Mouse (Mus musculus) forebrain, embryonic 15.5 days (tissue): ENCODE measurements at regions not wholly inside any gene's neighbourhood (a gene's known extent, or its start where the extent isn't known, plus 50 kb on each side); places are given as distances from the start of the nearest gene placed in this dataset.
A peak's percentile ranks its signal among the peaks of the same experiment; 100 is the strongest.

Source experiments
- ATAC-seq: fragments of 200-750 bp; cut with Nextera tagmentation; replicated peaks from 2 replicates; pipeline ENCODE4 v1.8.0; 2017; ENCODE audit warnings: mild to moderate bottlenecking, moderate TSS enrichment, moderate library complexity
- H3K27ac ChIP-seq: fragments of 300-500 bp; sonication (generic); replicated peaks from 2 replicates; pipeline ENCODE4 v1.5.1; 2015; ENCODE audit warnings: mild to moderate bottlenecking, inconsistent platforms
- H3K27me3 ChIP-seq: fragments of 300-500 bp; sonication (generic); 2 replicates; pipeline ENCODE4 v1.6.1; 2015; ENCODE audit warnings: inconsistent platforms
- H3K36me3 ChIP-seq: fragments of 300-500 bp; sonication (generic); 2 replicates; pipeline ENCODE4 v1.6.1; 2015; ENCODE audit warnings: mild to moderate bottlenecking, inconsistent platforms
- H3K4me1 ChIP-seq: fragments of 300-500 bp; sonication (generic); 2 replicates; pipeline ENCODE4 v1.6.1; 2015; ENCODE audit warnings: inconsistent platforms
- H3K4me2 ChIP-seq: fragments of 300-500 bp; sonication (generic); replicated peaks from 2 replicates; pipeline ENCODE4 v1.6.1; 2015; ENCODE audit warnings: mild to moderate bottlenecking, inconsistent platforms
- H3K4me3 ChIP-seq: fragments of 300-500 bp; sonication (generic); 2 replicates; pipeline ENCODE4 v1.5.1; 2015; ENCODE audit warnings: mild to moderate bottlenecking, inconsistent platforms
- H3K9ac ChIP-seq: fragments of 300-500 bp; sonication (generic); replicated peaks from 2 replicates; pipeline ENCODE4 v1.6.1; 2015; ENCODE audit warnings: mild to moderate bottlenecking, inconsistent platforms
- H3K9me3 ChIP-seq: fragments of 300-500 bp; sonication (generic); 2 replicates; pipeline ENCODE4 v1.6.1; 2016; ENCODE audit warnings: inconsistent platforms
- WGBS: fragments of 180-500 bp; shearing (Covaris S2); methylation state at CpG from one replicate; pipeline ENCODE4 v1.1.7; 2015; ENCODE audit warnings: mixed read lengths; 5-methylcytosine and 5-hydroxymethylcytosine counted together

DNA sequence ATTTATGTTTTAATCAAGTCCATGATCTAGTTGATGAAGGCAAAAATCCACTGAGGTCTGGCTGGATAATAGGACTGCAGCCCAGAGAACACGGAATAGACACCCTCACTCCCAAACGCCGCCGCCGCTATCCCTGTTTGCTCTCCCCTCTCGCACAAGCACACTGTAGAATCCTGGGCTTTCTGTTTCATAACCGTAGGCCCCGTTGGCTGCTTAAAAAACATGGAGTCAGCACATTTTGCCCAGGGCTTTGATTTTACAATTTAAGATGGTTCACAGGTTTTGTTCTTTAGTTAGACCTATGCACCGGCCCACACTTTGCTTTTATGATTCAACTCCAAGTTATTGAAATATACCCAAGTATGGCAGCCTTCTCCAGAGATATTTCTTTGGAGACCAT, 229.6 kb downstream of the Ttll7 start:
- Histone ChIP-seq H3K4me2 (no peak overlapping the region), H3K9ac (no peak overlapping the region), H3K27me3 (no peaks in the 10 kb centered on the region), H3K36me3 (no peaks in the 10 kb centered on the region), H3K4me3 (no peak overlapping the region), H3K4me1 (peaks cover 46% of the 10 kb centered on the region), H3K27ac (no peak overlapping the region), H3K9me3 (no peaks in the 10 kb centered on the region)
- ATAC-seq, result no peak
- 43% methylated on average over 9 of the region's 9 CpGs for WGBS

DNA sequence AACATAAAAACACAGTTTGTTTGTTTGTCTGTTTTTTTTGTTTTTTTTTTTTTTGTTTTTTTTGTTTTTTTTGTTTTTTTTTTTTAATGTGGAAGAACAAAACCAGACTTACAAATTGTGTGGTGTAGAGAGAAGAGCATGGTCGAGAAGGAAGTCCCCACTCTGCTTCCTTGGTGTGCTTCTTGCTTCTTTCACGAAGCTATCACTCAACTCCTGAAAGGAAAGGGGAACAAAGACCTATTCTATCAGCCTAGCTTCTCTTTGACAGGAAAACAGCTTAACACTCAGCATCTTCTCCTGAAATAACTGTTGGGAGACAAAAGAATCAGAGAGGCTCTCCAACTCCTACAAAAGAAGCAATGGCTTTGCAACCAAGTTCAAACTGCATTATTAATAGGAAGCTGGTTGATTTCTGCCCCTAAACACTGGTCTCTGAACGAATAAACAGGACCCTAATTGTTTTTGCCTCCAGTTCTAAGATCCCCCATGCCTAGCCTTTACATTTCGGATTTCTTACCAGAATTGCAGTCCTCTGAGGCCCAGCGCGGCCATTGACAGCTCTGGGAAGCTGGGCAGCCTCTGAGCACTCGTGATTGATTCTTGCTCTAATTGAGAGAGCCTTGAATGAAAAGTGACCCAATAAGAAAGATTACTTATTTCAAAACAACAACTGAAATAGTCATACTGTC, 230.2 kb downstream of the Ttll7 start:
- Histone ChIP-seq H3K4me2 (no peak overlapping the region), H3K9me3 (no peaks in the 10 kb centered on the region), H3K36me3 (no peaks in the 10 kb centered on the region), H3K4me3 (no peak overlapping the region), H3K9ac (no peak overlapping the region), H3K27ac (0 out of 2 replicates have a peak overlapping the region, but pooled peaks have one; percentile 40), H3K4me1 (peaks cover 46% of the 10 kb centered on the region), H3K27me3 (no peaks in the 10 kb centered on the region)
- WGBS, result 7% methylated on average over 7 of the region's 7 CpGs
- no peak for ATAC-seq

DNA sequence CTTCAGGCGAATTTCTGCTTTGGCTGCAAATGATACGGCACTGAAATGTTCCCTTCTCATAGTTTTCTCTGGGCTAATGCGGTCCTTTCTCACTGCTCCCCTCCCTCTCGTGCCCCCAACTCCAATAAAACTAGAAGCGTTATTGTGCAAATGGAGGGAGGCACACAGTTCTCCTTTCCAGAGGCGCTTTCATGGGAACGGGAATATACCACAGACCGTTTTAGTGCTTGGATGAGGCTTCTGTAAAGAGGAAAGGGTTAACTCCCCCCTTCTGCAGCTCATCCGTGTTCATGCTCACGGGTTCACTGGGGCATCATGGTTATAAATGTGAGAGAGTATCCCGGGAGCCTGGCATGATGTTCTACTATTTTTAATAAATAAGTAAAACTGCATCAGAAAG, 231.2 kb downstream of the Ttll7 start:
- H3K4me2 ChIP-seq, result peak overlapping the region; percentile 37
- no peaks in the 10 kb centered on the region for H3K36me3 ChIP-seq
- H3K27ac ChIP-seq, result peak overlapping the region; percentile 31; the same call in 1 of the 2 replicates
- peak overlapping the region; percentile 32 for H3K9ac ChIP-seq
- ATAC-seq, result no peak
- H3K27me3 ChIP-seq, result no peaks in the 10 kb centered on the region
- no peak overlapping the region; the same call in 1 of the 2 replicates for H3K4me3 ChIP-seq
- 7% methylated on average over 11 of the region's 11 CpGs for WGBS
- no peaks in the 10 kb centered on the region for H3K9me3 ChIP-seq
- peaks cover 46% of the 10 kb centered on the region for H3K4me1 ChIP-seq

DNA sequence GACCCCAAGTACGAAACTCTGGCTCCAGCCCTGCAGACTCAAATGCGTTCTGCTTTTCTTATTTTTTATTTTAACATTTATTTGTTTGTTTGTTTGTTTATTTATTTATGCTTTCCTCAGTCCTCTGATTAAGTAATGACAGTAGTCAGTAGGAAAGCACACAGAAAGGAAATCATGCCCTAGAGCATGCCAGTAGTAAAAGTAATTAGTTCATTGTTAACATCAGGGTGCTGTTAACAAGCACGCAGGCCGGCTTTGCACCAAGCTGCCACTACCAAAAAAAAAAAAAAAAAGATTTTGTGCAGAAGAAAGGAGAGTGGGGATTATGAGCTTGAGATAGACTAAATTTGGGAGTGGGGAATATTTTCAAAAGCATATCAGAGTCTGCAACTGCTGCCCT, 231.7 kb downstream of the Ttll7 start:
- Histone ChIP-seq H3K4me3 (no peak overlapping the region), H3K27ac (no peak overlapping the region), H3K9ac (no peak overlapping the region; the same call in 1 of the 2 replicates), H3K4me2 (peak overlapping the region; percentile 37), H3K27me3 (no peaks in the 10 kb centered on the region), H3K9me3 (no peaks in the 10 kb centered on the region), H3K36me3 (no peaks in the 10 kb centered on the region), H3K4me1 (peaks cover 46% of the 10 kb centered on the region)
- no peak for ATAC-seq
- WGBS, result 30% methylated on average over 4 of the region's 4 CpGs

DNA sequence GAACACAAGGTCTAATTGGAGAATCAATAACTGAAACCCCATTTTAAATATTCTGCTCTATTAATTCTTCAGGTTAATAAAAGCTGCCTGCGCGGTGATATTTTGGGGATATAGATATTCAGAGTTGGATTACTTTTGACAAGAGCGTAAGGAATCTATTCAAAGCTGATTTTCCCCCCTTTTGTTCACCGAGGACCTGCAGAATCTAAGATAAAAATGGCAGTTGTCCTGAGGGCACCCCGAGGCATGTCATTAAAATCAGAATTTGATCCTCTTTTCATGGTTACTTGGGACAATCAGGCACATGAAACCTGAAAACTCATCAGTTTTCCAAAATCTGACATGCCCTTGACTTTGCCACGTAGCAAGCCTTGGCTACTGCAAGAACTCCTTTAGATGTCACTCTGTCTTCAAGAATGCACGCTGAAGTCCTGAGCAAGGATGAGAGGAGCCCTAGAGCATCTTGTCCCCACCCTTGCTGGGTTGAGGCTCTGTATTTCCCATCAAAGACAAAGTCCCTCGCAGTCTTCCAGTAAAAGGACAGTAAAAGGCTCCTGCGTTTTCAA, 232.5 kb downstream of the Ttll7 start:
- Histone ChIP-seq H3K27me3 (no peaks in the 10 kb centered on the region), H3K4me2 (no peak overlapping the region), H3K9ac (no peak overlapping the region), H3K36me3 (no peaks in the 10 kb centered on the region), H3K4me1 (peaks cover 45% of the 10 kb centered on the region), H3K27ac (no peak overlapping the region), H3K9me3 (no peaks in the 10 kb centered on the region), H3K4me3 (no peak overlapping the region)
- 22% methylated on average over 9 of the region's 9 CpGs for WGBS
- no peak for ATAC-seq

DNA sequence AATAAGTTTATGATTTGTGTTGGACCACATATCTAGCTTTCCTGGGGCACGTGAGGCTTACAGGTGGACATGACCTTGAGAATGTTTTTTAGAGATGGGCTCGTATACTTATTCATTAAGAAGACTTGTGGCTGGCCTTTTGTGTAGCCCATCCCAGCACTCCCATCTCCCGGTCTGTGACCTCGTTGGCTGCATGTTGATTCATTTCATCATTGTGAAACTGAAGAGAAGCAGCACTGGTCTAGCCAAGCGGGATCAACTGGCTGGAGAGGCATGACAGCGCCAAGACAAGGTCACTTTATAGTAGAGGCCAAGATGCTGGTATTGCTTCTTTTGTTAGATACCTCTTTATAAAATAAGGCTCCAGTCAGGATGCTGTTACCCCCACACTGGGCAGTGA, 236.0 kb downstream of the Ttll7 start:
- WGBS, result 81% methylated on average over 6 of the region's 6 CpGs
- Histone ChIP-seq H3K9ac (no peak overlapping the region), H3K9me3 (no peaks in the 10 kb centered on the region), H3K4me2 (no peak overlapping the region), H3K27ac (no peak overlapping the region), H3K36me3 (no peaks in the 10 kb centered on the region), H3K27me3 (no peaks in the 10 kb centered on the region), H3K4me1 (peaks cover 31% of the 10 kb centered on the region), H3K4me3 (no peak overlapping the region)
- ATAC-seq, result no peak

DNA sequence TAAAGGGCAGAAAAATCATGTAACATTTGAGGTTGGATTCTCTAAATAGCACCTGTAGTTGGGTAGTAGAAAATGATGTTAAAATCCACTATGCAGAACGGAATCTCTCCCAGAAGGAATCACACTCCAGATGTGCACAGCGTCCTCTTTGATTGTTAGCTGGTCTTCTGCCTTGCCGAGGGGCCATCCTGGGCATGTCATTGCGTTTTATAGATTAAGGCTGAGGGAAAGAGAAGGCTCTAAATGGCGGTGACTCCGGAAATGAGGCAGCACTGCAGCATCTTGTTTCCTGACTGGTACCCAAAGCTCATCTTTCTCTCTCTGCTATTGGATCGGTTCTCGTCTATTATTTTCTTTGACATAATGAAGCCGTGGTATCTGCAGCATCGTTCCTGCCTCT, 237.5 kb downstream of the Ttll7 start:
- Histone ChIP-seq H3K9ac (no peak overlapping the region), H3K27me3 (no peaks in the 10 kb centered on the region), H3K27ac (no peak overlapping the region), H3K9me3 (no peaks in the 10 kb centered on the region), H3K36me3 (no peaks in the 10 kb centered on the region), H3K4me2 (no peak overlapping the region), H3K4me3 (no peak overlapping the region), H3K4me1 (peaks cover 21% of the 10 kb centered on the region)
- ATAC-seq, result no peak
- WGBS, result 80% methylated on average over 10 of the region's 10 CpGs

DNA sequence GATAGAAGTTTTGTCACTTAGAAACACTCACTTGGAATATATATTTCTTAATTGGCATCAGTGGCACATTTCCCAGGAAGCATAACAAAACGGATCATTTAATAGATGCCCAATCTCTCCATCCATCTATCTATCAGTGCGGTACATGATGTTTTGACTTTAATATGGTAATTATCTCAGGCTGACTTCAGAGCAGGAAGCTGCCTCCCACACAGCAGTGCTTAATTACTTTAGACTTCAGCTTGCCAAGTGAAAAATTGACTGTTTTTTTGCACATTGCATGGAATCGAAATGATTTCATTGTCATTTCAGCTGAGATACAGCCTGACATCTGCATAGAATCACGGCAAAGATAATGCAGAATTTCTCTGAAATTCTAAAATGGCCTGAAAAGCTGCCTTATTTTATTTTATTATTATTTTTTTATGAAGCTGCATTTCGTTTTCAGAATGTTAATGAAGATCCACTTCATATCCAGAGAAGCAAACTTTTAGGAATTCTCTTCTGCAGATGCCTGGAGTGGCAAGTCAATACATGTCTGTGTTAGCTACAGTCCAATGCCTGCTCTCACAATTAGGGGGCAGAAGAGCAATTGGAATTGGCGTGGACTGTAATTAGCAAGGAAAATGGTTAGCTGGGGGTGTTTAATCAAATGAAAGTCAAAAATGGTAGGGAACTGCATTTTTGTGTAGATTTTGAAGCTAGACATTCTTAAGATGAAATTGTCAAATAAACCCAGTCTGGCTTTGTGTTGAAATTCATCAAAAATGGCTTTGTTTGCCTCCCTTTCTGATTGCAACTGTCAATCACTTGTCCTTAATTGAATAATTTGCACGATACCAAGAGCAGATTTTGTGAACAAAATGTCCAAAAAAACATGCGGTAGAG, 240.3 kb downstream of the Ttll7 start:
- peaks cover 21% of the 10 kb centered on the region for H3K4me1 ChIP-seq
- peak; percentile 76 for ATAC-seq
- H3K4me2 ChIP-seq, result no peak overlapping the region
- H3K9me3 ChIP-seq, result no peaks in the 10 kb centered on the region
- H3K4me3 ChIP-seq, result no peak overlapping the region
- H3K9ac ChIP-seq, result no peak overlapping the region
- H3K27me3 ChIP-seq, result no peaks in the 10 kb centered on the region
- peak overlapping the region; percentile 78 for H3K27ac ChIP-seq
- 22% methylated on average over 8 of the region's 8 CpGs for WGBS
- no peaks in the 10 kb centered on the region for H3K36me3 ChIP-seq

DNA sequence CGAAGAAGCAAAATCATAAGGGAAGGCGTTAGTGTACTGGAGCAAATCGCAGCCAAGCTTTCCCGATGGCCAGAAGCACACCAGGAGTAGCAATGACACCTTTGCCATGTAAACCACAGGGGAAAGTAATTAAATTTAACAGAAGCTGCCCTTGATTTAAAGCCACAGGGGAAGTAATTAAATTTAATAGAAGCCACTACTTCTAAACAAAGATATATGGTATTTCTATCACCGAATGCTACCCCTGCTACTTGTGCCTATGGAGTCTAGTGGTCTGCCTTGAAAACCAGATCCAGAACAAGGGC, 240.9 kb downstream of the Ttll7 start:
- Histone ChIP-seq H3K4me2 (no peak overlapping the region), H3K27ac (peak overlapping the region; percentile 78), H3K27me3 (no peaks in the 10 kb centered on the region), H3K9me3 (no peaks in the 10 kb centered on the region), H3K4me3 (no peak overlapping the region), H3K4me1 (peaks cover 24% of the 10 kb centered on the region), H3K36me3 (no peaks in the 10 kb centered on the region), H3K9ac (no peak overlapping the region)
- ATAC-seq, result peak; percentile 29; the same call in 1 of the 2 replicates
- WGBS, result 33% methylated on average over 5 of the region's 5 CpGs

DNA sequence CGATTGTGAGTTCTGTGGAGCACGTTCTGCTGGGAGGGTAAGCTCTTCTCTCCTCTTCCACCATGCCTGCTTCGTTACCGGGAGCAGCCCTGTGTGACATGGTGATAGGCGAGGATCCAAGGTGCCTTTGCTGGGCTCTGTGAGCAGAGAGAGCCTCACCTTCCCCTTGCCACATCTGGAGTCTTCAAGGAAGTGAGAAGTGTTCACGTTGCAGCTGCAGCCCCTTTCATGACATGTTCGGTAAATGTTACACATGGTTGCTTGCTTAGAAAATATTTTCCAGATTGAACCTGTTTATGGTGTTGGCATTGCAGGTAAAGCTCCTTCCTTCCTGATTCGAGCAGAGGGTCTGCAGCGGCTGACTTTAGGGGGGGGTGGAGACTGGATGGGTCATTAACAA, 244.0 kb downstream of the Ttll7 start:
- peaks cover 40% of the 10 kb centered on the region for H3K4me1 ChIP-seq
- no peak for ATAC-seq
- H3K9me3 ChIP-seq, result no peaks in the 10 kb centered on the region
- H3K9ac ChIP-seq, result no peak overlapping the region
- 62% methylated on average over 9 of the region's 9 CpGs for WGBS
- H3K4me3 ChIP-seq, result no peak overlapping the region
- no peaks in the 10 kb centered on the region for H3K36me3 ChIP-seq
- no peaks in the 10 kb centered on the region for H3K27me3 ChIP-seq
- no peak overlapping the region for H3K4me2 ChIP-seq
- H3K27ac ChIP-seq, result no peak overlapping the region

DNA sequence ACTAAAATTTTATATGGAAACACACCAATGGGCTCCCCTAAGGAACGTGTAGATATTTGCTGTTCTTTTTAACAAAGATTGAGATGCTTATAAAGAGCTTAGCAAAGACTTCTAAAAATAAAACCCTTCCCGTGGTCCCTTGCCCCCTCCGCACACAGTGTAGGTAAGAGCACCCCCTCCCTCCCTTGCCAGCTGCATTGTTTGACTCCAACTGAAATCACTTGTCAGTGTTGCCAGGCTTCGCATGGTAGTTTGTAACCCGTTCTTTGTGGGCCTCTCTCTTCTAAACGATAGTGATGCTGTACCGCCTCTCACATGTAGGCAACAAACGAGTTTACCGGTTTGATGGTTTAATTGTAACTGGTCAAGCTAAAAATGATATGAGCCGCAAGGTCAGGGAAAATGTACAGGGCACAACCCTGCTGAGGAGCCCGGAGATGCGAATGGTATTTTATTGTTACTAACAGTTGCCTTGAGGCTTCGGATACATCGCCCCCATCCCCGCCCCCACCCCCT, 246.0 kb downstream of the Ttll7 start:
- Histone ChIP-seq H3K27me3 (no peaks in the 10 kb centered on the region), H3K27ac (no peak overlapping the region), H3K9ac (no peak overlapping the region), H3K4me2 (peak overlapping the region; percentile 29; the same call in 1 of the 2 replicates), H3K4me1 (peaks cover 33% of the 10 kb centered on the region), H3K9me3 (no peaks in the 10 kb centered on the region), H3K36me3 (no peaks in the 10 kb centered on the region), H3K4me3 (no peak overlapping the region)
- peak; percentile 37; the same call in 1 of the 2 replicates for ATAC-seq
- WGBS, result 18% methylated on average over 15 of the region's 15 CpGs

DNA sequence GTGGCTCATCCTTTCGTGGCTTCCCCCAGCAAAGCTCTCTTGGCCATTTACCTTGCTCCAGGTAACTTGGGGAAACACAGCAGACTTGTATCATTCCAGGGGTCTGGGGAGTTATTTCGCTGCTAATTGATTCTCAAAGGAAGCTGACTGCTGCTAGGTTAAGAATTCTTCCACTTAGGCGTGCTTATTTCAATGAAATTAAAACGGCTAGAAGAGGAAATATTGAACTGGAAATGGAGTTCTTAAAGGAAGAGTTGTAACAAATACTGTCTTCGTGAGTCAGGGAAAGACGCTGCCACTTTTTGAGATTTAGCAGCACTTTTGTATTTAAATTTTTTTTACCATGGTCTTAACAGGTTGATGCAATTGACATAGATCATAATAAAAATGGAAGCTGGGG, 246.4 kb downstream of the Ttll7 start:
- H3K4me3 ChIP-seq, result no peak overlapping the region
- WGBS, result 21% methylated on average over 6 of the region's 6 CpGs
- H3K36me3 ChIP-seq, result no peaks in the 10 kb centered on the region
- H3K4me2 ChIP-seq, result peak overlapping the region; percentile 29; the same call in 1 of the 2 replicates
- no peak overlapping the region for H3K9ac ChIP-seq
- no peak overlapping the region for H3K27ac ChIP-seq
- no peaks in the 10 kb centered on the region for H3K27me3 ChIP-seq
- H3K9me3 ChIP-seq, result no peaks in the 10 kb centered on the region
- no peak for ATAC-seq
- H3K4me1 ChIP-seq, result peaks cover 29% of the 10 kb centered on the region
